Mouse (Mus musculus): ENCODE data around the gene 2610044O15Rik8.
A peak's percentile ranks its signal among the peaks of the same experiment; 100 is the strongest.

Gene 2610044O15Rik8

DNA sequence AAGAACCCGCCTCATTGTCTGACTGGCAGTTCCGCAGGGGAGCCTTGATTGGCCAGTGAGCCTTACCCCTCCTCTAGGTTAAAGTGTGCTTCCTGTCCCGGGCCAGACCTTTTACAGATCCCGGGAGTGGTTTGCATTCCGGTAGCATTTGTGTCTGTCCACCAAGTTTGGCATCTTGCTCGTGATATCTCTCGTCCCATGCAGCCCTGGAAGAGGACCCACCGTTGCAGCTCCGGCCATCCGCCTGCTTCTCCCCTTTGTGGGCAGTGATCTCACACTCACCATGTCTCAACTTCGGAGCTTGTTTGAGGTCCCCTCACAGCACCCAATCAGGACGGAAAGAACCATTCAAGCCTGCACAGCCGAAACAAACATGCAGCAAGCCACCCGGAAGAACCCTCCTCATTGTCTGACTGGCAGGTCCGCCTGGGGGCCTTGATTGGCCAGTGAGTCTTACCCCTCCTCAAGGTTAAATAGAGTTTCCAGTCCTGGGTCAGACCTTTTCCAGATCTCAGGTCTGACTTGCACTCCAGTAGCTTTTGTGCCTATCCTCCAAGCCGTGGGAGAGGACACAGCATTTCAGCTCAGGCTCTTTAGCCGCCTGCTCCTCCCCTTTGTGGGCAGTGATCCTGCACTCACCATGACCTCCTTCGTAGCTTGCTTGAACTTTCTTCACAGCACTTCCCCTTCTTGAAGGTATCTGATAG, at the start of gene 2610044O15Rik8:
TSS of gene 2610044O15Rik8 (minus strand) at position 380 of the 707 bp plus-strand sequence.
- peak; percentile 81 for DNase-seq

- no peak for DNase-seq
Observed at GRCm38 (mm10) chr8:129265918-129266317, 31.7 kb upstream of the 2610044O15Rik8 start.

DNA sequence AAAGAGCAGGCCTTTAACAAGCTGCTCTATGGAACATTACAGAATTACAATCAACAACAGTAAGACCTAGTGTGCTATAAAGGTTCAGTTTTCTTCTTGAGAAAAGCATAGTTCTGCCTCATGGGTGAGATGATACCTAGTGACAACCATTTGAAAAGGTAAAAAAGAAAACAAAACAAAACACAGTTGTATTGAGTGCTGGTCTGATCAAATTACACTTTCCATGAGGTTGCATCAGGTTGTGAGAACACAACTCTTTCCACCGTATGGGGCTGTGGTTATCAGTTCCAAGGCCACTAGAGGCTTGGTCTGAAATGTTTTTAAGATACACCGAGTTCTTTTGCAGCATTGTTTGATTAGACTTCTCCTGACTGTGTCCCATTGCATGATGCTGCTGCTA, 30.1 kb upstream of the 2610044O15Rik8 start:
- no peak for DNase-seq

- DNase-seq = peak; percentile 78
Observed at GRCm38 (mm10) chr8:129263211-129263927, 29.2 kb upstream of the 2610044O15Rik8 start.

DNA sequence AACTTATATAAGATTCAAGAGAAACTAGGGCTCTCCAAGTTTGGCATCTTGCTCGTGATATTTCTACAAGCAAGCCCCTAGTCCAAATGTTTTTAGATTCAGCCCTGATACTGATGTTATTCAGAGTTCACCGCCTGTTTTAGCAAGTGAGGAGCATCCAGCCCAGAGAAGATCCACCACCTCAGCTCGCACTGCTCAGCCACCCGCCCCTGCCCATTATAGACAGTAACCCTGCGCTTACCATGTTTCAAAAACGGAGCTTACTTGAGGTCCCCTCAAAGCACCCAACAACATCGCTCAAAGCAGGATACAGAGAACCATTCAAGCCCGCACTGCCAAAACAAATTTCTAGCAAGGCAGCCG, 561 bp downstream of the 2610044O15Rik8 start:
- no peak for DNase-seq
